Mouse (Mus musculus): ENCODE data around the gene Ubc.

Ubc gene

GRCm38 (mm10) chr5:125382673-125383558 lies 7.1 kb downstream of the Ubc start:
- peak; percentile 80 to 83 for DNase-seq

DNA sequence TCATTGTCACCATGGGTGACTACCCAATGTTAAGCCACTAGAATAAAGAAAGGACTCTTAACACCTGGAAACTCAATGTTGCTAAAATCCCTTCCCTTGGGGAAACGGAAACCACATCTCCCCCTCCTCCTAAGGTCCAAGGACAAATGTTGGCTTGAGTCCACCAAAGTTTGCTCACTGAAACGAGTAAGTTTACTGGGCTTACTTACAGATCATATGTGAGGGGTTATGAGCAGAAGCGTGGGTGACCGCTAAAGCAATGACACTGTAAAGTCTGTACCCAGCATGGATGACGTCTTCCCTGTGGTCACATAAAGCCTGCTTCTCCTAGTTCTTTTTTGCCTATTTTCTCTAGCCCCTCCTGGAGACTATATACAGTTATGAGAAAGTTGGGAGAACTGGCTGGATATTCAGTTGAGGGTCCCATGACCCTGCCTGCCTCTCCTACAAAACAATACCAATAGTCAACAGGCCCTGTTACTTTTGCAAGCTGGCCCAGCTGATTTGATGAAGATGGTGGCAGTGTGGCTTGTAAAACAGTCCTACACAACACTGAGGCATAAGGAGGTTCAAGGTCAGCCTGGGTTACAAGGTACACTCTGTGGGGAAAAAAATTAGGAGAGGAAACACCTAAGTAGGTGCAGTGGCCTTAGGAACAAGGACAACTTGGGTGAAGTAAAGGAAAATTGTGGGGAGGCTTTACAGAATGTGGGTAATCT lies 7.9 kb downstream of the Ubc start:
- no peak for DNase-seq

- no peak for DNase-seq
Measured at GRCm38 (mm10) chr5:125378919-125379318, 11.1 kb downstream of the Ubc start.

DNA sequence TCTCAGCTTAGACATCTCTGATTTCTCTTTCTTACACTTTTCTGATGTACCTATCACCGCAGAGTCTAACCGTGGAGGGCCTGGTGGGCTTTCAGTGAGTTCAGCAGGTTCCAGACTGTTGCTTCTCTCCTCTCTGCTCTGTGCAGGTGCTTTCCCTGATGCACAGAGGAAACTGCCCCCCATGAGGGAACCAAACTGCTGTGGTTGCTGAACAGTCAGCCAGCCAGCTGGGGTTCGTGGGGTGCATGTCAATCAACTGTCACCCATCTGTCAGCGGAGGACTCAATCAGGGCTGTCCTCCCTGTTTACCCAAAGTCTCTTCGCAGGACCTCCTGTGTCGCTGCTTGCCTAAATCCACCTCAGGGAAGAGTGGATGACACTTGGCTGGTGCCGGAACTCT lies 12.8 kb downstream of the Ubc start:
- no peak for DNase-seq

DNA sequence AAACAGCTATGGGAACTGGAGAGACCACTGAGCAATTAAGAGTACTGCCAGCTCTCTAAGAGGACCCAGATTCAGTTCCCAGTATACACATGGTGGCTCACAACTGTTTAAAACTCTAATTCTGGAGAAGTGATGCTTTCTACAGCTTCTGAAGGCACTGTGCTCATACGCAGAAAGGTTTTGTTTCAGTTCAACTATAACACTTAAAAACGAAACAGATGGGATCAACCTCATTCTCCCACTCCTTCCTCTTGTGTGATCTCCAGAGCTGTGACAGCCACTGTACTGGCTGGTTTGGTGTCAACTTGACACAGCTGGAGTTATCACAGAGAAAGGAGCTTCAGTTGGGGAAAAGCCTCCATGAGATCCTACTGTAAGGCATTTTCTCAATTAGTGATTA lies 14.1 kb downstream of the Ubc start:
- DNase-seq = no peak

DNA sequence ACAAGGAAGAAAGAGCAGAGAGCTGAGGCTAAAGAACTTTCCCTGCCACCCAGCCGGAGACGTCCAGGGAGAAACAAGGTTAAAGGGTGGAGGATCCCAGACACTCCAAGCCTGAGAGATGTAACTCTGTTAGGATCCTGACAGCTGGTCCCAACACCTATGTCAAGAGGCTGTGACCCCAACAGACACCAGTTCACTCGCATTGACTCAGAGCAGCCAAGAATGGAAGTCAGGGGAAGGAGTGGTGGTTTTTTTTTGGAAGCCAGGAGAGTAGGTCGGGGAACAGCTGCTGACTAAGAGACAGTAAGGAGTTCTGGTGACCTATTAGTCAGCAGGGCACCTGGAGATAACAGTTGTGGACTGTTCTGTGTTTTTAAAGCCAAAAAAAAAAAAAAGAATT lies 18.0 kb downstream of the Ubc start:
- DNase-seq = no peak

- no peak for DNase-seq
Measured at GRCm38 (mm10) chr5:125370950-125371693, 18.9 kb downstream of the Ubc start.

DNA sequence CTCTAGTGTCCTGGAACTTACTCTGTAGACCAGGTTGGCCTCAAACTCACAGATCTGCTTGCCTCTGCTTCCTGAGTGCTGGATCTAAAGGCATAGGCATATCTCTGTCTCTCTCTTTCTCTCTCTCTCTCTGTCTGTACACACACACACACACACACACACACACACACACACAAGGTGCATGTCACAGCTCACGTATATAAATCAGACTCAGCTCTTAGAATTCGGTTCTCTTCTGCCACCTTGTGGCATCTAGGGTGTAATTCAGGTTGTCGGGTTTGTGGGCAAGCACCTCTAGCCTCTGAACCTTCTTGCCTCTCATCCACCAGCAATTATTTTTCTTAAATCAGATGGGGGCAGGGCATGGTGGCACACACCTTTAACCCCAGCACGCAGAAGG lies 21.4 kb downstream of the Ubc start:
- peak; percentile 79 to 83 for DNase-seq

DNA sequence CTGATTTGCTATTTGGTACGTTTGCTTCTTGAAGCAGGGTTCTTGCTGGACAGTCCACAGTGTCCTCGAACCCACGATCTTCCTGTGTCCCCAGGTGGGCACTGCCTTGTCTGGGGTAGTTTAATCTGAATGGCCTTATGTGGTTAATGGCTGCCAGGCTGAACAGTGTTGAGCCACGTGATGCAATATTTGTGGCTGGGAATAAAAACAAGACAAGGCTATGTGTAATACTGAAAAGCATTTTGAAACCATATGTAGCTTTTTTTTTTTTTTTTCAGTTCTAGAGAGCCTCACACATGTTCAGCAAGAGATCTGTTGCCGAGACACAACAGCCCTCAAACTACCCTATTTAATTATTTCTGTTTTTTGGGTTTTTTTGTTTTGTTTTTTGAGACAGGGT lies 21.8 kb downstream of the Ubc start:
- no peak for DNase-seq

DNA sequence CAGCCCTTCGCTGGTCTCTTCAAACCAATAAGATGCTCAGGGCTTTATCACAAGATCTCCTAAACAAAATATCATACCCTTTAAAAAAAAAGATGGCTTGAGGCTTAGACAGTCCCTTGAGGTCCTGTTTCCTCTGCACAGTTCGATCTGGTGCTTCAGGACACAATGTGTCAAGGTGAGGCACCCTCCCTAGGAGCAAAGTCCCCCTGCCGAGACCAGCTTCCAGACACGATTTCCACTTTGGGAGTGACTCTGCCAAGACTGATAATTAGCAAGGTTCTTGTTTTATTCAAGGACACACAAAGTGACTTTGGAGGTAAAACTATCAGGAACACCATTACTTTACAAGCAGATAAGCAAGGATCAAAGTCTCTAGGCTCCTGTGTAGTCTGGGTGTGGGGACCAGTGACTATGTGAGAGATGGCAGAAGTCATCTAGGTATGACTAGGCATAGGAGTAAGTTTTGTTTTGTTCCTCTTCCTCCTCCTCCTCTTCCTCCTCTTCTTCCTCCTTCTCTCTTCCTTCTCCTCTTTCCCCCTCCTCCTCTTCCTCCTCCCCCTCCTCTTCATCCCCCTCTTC lies 25.1 kb downstream of the Ubc start:
- DNase-seq = no peak

DNA sequence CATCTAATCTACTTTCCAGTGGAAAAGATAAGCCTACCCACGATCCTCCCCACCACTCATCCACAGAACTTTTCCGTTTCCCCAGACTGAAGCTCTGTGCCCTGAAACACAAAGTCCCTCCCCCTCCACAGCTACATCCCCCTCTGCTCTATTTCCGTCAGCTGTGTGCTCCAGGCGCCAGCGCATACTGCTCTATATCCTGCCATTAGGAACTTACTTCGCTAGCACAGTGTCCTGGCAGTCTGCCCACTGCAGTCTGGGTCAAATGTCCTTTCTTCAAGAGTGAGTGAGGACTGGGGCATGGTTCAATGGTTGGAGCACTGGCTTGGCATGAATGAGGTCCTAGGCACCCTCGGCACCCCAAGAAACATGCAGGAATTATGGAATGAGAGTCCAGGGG lies 26.1 kb downstream of the Ubc start:
- DNase-seq = no peak

DNA sequence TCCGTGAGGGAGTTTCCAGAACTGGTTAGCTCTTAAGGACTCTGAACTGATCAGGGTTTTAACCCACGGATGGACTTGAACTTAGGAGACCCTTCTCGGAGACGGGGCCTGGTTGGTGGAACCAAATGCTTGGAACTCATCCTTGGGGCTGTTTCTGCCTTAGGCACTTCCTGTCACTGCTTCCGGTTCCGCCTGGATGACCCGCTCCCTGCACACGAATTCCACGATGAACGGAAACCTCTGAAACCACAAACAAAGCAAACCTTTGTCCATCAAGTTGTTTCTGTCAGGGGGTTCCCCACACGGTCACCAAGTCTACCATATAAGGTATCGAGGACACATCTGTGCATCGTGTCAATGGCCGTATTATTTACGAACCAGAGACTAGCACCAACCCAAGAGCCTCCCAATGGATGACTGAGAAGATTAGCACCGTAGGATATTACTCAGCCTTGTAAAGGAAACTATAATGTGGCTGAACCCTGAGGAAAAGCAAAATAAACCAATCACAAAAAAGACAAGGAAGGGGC lies 29.0 kb downstream of the Ubc start:
- no peak for DNase-seq

DNA sequence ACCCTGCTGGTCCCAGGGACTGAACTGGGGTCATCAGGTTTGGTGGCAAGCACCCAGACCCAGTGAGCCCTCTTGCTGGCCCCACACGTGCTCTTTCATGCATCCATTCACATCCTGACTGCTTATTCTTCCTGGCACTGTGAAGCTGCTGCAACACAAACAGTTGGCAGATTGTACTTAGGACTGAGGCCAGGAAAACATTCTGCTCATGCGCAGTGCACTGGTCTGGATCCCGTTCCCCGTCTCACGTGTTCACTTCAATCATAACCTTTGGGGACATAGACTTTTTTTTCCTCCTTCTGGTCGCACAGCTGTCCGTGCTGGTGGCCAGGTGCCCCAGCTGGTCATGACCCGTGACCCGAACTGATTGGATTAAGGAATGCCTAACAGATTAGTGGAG lies 29.4 kb downstream of the Ubc start:
- peak; percentile 82 to 86 for DNase-seq

DNA sequence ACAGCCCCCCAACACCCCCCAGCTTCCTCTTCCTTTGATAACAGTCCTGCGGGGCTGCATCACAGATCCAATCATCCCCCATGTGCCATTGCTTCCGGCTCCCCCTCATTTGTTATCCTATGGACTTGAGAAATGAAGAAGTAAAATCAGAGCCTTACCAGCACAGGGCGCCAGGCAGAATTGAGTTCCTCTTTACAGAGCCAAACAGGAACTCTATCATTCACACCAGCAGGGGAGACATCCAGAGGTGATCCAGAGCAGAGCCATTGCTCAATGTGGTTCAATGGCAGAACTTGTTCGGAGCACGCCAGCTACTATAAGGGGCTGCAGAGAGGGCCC lies 31.8 kb downstream of the Ubc start:
- DNase-seq = no peak

DNA sequence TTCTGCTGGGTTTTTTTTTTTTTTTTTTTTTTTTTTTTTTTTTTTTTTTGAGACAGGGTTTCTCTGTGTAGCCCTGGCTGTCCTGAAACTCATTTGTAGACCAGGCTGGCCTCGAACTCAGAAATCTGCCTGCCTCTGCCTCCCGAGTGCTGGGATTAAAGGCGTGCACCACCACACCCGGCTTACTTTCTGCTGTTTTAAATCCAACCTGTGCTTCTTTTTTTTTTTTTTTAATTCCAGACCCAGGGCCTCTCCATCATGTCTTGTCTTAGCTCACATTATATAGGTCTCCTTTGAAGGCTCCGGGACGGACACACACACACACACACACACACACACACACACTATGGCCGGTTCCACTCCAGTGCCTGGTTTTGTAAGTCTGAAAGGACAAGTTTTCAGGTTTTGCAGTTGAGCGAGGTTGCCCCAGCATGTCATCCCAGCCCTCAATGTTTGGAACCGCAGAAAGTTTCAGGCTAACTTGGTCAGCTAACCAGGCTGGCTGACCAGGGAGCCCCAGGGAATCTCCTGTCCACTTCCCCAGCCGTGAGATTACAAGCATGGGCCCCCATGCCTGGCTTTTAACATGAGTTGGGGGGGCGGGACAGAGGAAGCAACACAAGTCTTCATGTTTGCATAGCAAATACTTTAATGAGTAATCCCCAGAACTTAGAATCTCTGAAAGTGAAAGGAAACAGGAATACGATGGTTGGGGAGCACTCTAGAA lies 32.3 kb downstream of the Ubc start:
- DNase-seq = no peak

DNA sequence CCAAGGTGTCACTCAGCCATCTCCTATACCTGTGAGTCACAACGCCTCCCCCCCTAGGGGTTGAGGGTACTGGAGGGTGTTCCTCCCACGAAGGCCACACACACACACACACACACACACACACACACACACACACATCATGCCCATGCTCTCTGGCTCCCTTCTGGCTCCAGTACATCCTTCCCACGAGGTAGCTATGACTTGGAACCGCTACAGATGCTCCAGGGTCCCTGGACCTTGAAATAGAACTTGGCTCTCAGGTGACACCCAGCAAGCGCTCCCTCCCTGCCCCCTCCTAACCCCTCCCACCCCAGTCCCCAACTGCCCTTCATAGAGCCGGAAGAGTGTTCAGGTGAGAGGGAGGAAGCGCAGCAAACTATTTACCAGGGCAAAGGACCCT lies 34.4 kb downstream of the Ubc start:
- DNase-seq = no peak

DNA sequence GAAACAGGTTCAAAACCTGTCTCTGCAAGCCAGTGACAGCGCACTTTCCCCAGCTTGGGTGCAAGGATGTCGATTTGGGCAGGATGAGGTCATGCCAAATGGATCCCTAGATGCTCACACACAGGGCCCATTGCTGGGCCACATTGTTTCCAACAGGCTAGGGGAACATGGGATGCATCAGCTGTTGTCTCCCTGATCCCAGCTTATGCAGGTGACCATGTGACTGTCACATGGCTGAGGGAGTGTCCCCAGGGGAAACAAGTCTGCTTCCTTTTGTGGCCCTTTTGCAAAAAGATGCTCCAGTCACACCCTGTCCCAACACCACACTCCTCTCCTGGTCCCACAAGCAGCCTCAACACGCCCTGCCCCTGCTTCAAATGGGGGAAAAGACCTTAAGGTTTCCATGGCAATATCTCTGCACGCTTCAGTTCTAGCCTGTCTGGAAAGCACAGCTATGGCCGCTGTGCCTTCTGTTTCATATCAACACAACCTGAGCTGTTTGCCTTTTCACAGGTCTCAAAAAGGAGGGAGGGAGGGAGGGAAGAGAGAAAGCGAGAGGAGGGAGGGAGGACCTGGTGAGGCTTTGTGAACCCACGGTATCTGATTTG lies 35.0 kb downstream of the Ubc start:
- DNase-seq = no peak

DNA sequence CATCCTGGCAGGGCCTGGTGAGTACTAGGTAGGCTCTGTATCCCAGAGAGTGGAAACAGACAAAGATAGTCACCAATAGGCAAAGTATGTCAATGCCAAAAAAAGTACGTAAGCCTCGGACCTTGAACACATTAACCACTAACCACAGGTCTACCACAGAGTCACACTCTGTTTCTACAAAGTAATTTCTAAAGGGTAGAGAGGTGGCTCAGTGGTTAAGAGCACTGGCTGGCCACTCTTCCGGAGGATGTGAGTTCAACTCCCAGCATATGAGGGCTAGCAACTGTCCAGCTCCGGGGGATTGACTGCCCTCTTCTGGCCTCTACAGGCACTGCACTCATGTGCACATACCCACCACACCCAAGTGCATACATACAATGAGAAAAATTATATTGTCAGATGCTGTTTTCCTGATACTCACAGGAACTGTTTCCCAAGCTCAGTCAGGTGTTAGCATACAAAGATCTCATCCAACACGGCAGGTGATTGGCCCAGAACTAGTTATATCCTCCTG lies 37.2 kb downstream of the Ubc start:
- no peak for DNase-seq

- DNase-seq = no peak
Measured at GRCm38 (mm10) chr5:125351939-125352338, 38.1 kb downstream of the Ubc start.

GRCm38 (mm10) chr5:125351057-125351456 lies 38.9 kb downstream of the Ubc start:
- no peak for DNase-seq

DNA sequence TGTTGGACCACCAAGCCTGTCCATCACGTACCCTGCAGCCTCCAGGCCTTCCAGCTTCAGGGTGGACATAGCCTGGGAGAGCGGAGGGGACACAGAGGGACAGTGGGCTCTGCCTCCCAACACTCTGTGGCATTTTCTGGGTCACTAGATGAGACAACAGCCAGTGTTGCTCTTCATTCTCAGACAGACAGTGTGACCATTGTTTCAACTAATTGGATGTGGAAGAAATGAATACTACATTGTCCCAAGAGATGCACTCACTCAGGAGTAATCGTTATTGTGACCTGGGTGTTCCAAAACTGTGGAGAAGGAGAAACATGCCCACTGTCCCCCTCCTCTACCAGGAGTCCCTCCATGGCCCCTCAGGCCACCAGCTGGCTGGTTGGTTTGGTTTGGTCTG lies 40.6 kb downstream of the Ubc start:
- DNase-seq = no peak

DNA sequence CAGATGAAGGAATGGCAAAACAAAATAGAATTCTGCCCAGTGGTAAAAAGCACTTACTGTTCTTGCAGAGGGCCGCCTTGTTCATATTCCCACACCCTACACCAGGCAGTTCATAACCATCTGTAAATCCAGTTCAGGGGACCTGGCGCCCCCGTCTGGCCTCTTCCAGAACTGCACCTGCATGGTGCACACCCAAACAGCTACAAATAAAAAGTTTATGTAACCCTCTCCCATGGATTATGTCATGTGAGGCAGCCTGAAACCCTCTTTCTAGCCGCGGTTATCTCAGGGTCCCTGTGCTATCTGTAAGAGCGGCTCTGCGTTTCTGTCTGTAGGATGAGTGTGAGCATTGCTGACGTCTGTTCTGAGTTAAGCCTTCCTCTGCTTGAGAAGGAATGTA lies 41.5 kb downstream of the Ubc start:
- peak; percentile 66 to 74 for DNase-seq

Data from cerebellum, postnatal 10 days (tissue).